Mouse (Mus musculus): ENCODE results near the gene Il34. TPM values are rescaled to one million over a fixed set of nuclear protein-coding genes. Genes with fewer than 3 reads are reported as not detected.
A peak's percentile ranks its signal among the peaks of the same experiment; 100 is the strongest.

Gene Il34
- polyA plus RNA-seq, 1 experiment from 2014 or later, result 2.6 TPM

GRCm38 (mm10) chr8:110772452-110772851 is 33.3 kb downstream of the Il34 start:
- ATAC-seq (ENCODE audit: low read depth), result no peak
- Histone ChIP-seq H3K36me3 (no peaks in the 10 kb centered on the region), H3K9me3 (no peaks in the 10 kb centered on the region), H3K4me1 (replicated peaks) (no peaks in the 10 kb centered on the region), H3K4me3 (no peak overlapping the region), H3K9ac (no peak overlapping the region), H3K27me3 (no peaks in the 10 kb centered on the region), H3K27ac (replicated peaks) (no peak overlapping the region), H3K4me2 (no peak overlapping the region)
- 84% methylated on average over 7 of the region's 7 CpGs for WGBS

GRCm38 (mm10) chr8:110767261-110767660 is 38.5 kb downstream of the Il34 start:
- Histone ChIP-seq H3K36me3 (no peaks in the 10 kb centered on the region), H3K9me3 (no peaks in the 10 kb centered on the region), H3K9ac (no peak overlapping the region), H3K4me2 (no peak overlapping the region), H3K27ac (replicated peaks) (no peak overlapping the region), H3K4me1 (replicated peaks) (no peaks in the 10 kb centered on the region), H3K27me3 (no peaks in the 10 kb centered on the region), H3K4me3 (no peak overlapping the region)
- ATAC-seq (ENCODE audit: low read depth), result no peak
- 94% methylated on average over 6 of the region's 6 CpGs for WGBS

GRCm38 (mm10) chr8:110764671-110765070 is 41.1 kb downstream of the Il34 start:
- H3K27ac ChIP-seq (replicated peaks), result no peak overlapping the region
- no peaks in the 10 kb centered on the region for H3K4me1 ChIP-seq (replicated peaks)
- 50% methylated on average over 3 of the region's 3 CpGs for WGBS
- H3K9me3 ChIP-seq, result no peaks in the 10 kb centered on the region
- H3K36me3 ChIP-seq, result no peaks in the 10 kb centered on the region
- H3K27me3 ChIP-seq, result no peaks in the 10 kb centered on the region
- ATAC-seq (ENCODE audit: low read depth), result no peak
- H3K4me3 ChIP-seq, result no peak overlapping the region
- no peak overlapping the region for H3K9ac ChIP-seq
- H3K4me2 ChIP-seq, result no peak overlapping the region

- no peak for ATAC-seq (ENCODE audit: low read depth)
- no peaks in the 10 kb centered on the region for H3K4me1 ChIP-seq (replicated peaks)
- H3K9ac ChIP-seq, result no peak overlapping the region
- no peaks in the 10 kb centered on the region for H3K9me3 ChIP-seq
- no peaks in the 10 kb centered on the region for H3K36me3 ChIP-seq
- H3K4me3 ChIP-seq, result no peak overlapping the region
- no peaks in the 10 kb centered on the region for H3K27me3 ChIP-seq
- H3K27ac ChIP-seq (replicated peaks), result no peak overlapping the region
- no peak overlapping the region for H3K4me2 ChIP-seq
- 67% methylated on average over 6 of the region's 6 CpGs for WGBS
These were observed 43.7 kb downstream of the Il34 start for GRCm38 (mm10) chr8:110761988-110762387.

GRCm38 (mm10) chr8:110761185-110761584 is 44.5 kb downstream of the Il34 start:
- Histone ChIP-seq H3K27me3 (no peaks in the 10 kb centered on the region), H3K9me3 (no peaks in the 10 kb centered on the region), H3K27ac (replicated peaks) (no peak overlapping the region), H3K36me3 (no peaks in the 10 kb centered on the region), H3K4me1 (replicated peaks) (no peaks in the 10 kb centered on the region), H3K4me3 (no peak overlapping the region), H3K4me2 (no peak overlapping the region), H3K9ac (no peak overlapping the region)
- 60% methylated on average over 5 of the region's 5 CpGs for WGBS
- ATAC-seq (ENCODE audit: low read depth), result no peak

GRCm38 (mm10) chr8:110760280-110760940 is 45.3 kb downstream of the Il34 start:
- H3K27me3 ChIP-seq, result no peaks in the 10 kb centered on the region
- WGBS, result 72% methylated on average over 7 of the region's 7 CpGs
- H3K36me3 ChIP-seq, result no peaks in the 10 kb centered on the region
- no peaks in the 10 kb centered on the region for H3K9me3 ChIP-seq
- H3K4me3 ChIP-seq, result no peak overlapping the region
- no peaks in the 10 kb centered on the region; the same call in 1 of the 2 replicates for H3K4me1 ChIP-seq (replicated peaks)
- 0 out of 2 replicates have a peak overlapping the region, but pooled peaks have one; percentile 13 for H3K27ac ChIP-seq (replicated peaks)
- no peak overlapping the region for H3K9ac ChIP-seq
- ATAC-seq (ENCODE audit: low read depth), result no peak
- no peak overlapping the region for H3K4me2 ChIP-seq

GRCm38 (mm10) chr8:110756196-110756595 is 49.5 kb downstream of the Il34 start:
- no peaks in the 10 kb centered on the region for H3K27me3 ChIP-seq
- no peak overlapping the region for H3K4me2 ChIP-seq
- no peaks in the 10 kb centered on the region for H3K9me3 ChIP-seq
- H3K36me3 ChIP-seq, result no peaks in the 10 kb centered on the region
- WGBS, result 86% methylated on average over 5 of the region's 5 CpGs
- H3K27ac ChIP-seq (replicated peaks), result no peak overlapping the region
- no peak overlapping the region for H3K4me3 ChIP-seq
- ATAC-seq (ENCODE audit: low read depth), result no peak
- H3K9ac ChIP-seq, result no peak overlapping the region
- peaks cover 7% of the 10 kb centered on the region for H3K4me1 ChIP-seq (replicated peaks)

- Histone ChIP-seq H3K4me3 (no peak overlapping the region), H3K9ac (no peak overlapping the region), H3K4me1 (replicated peaks) (peaks cover 7% of the 10 kb centered on the region), H3K27me3 (no peaks in the 10 kb centered on the region), H3K4me2 (no peak overlapping the region), H3K9me3 (no peaks in the 10 kb centered on the region), H3K27ac (replicated peaks) (no peak overlapping the region), H3K36me3 (no peaks in the 10 kb centered on the region)
- no peak for ATAC-seq (ENCODE audit: low read depth)
- WGBS, result 69% methylated on average over 15 of the region's 15 CpGs
These were observed 50.1 kb downstream of the Il34 start for GRCm38 (mm10) chr8:110755511-110756170.

GRCm38 (mm10) chr8:110754713-110755112 is 51.0 kb downstream of the Il34 start:
- Histone ChIP-seq H3K4me2 (no peak overlapping the region), H3K27me3 (no peaks in the 10 kb centered on the region), H3K27ac (replicated peaks) (no peak overlapping the region), H3K36me3 (no peaks in the 10 kb centered on the region), H3K4me3 (no peak overlapping the region), H3K4me1 (replicated peaks) (peaks cover 7% of the 10 kb centered on the region), H3K9me3 (no peaks in the 10 kb centered on the region), H3K9ac (no peak overlapping the region)
- no peak for ATAC-seq (ENCODE audit: low read depth)
- 68% methylated on average over 4 of the region's 4 CpGs for WGBS

GRCm38 (mm10) chr8:110751490-110751889 is 54.2 kb downstream of the Il34 start:
- Histone ChIP-seq H3K27me3 (no peaks in the 10 kb centered on the region), H3K27ac (replicated peaks) (no peak overlapping the region), H3K4me3 (no peak overlapping the region), H3K4me1 (replicated peaks) (peaks cover 7% of the 10 kb centered on the region), H3K9ac (no peak overlapping the region), H3K9me3 (no peaks in the 10 kb centered on the region), H3K36me3 (no peaks in the 10 kb centered on the region), H3K4me2 (no peak overlapping the region)
- WGBS, result 81% methylated on average over 5 of the region's 5 CpGs
- ATAC-seq (ENCODE audit: low read depth), result no peak

GRCm38 (mm10) chr8:110750269-110750668 is 55.5 kb downstream of the Il34 start:
- Histone ChIP-seq H3K4me1 (replicated peaks) (peaks cover 6% of the 10 kb centered on the region), H3K9ac (no peak overlapping the region), H3K36me3 (no peaks in the 10 kb centered on the region), H3K4me2 (no peak overlapping the region), H3K27ac (replicated peaks) (no peak overlapping the region), H3K27me3 (no peaks in the 10 kb centered on the region), H3K4me3 (no peak overlapping the region), H3K9me3 (no peaks in the 10 kb centered on the region)
- ATAC-seq (ENCODE audit: low read depth), result no peak
- 48% methylated on average over 13 of the region's 13 CpGs for WGBS

- H3K4me3 ChIP-seq, result no peak overlapping the region
- no peaks in the 10 kb centered on the region for H3K4me1 ChIP-seq (replicated peaks)
- ATAC-seq (ENCODE audit: low read depth), result peak; percentile 68
- H3K36me3 ChIP-seq, result no peaks in the 10 kb centered on the region
- H3K27me3 ChIP-seq, result no peaks in the 10 kb centered on the region
- H3K9me3 ChIP-seq, result no peaks in the 10 kb centered on the region
- H3K27ac ChIP-seq (replicated peaks), result no peak overlapping the region
- WGBS, result 57% methylated on average over 10 of the region's 10 CpGs
- H3K9ac ChIP-seq, result no peak overlapping the region
- no peak overlapping the region for H3K4me2 ChIP-seq
These were observed 56.1 kb downstream of the Il34 start for GRCm38 (mm10) chr8:110749500-110750170.
